Mouse (Mus musculus) urinary bladder, postnatal 0 days (tissue): Measurements from ENCODE around the gene Psg16. TPM values are rescaled to one million over a fixed set of nuclear protein-coding genes. Genes with fewer than 3 reads are reported as not detected.

Experiments used
- polyA plus RNA-seq: library from polyadenylated mRNA; unstranded; fragments of >200 nt; fragmentation: Nextera tagmentation; extraction: Ambion mirVana; gene quantifications from 2 replicates; pipeline ENCODE4 v1.2.1, GENCODE M21; 2015

Psg16 gene
- polyA plus RNA-seq = 0.07 and 0.10 TPM in 2 replicates

GRCm38 (mm10) chr7:17073904-17074615 lies at the start of gene Psg16:
Gene Psg16, plus strand, starts transcription at chr7:17074040.

GRCm38 (mm10) chr7:17027588-17028343 lies 46.1 kb upstream of the Psg16 start, which contains the start of gene Ppp5c:
Gene Ppp5c, minus strand, starts transcription at chr7:17027924.

GRCm38 (mm10) chr7:17062389-17062788 lies 11.5 kb upstream of the Psg16 start, which contains the start of gene Hif3a:
Gene Hif3a, minus strand, starts transcription at chr7:17062427.

GRCm38 (mm10) chr7:17149931-17150330 lies 76.1 kb downstream of the Psg16 start, which contains the start of gene Ceacam3:
Gene Ceacam3, plus strand, starts transcription at chr7:17150282.

Other genes with a start within 250 kb of the Psg16 start
- 6.1 and 8.0 TPM in 2 replicates for gene Prkd2, start 231.1 kb upstream of the Psg16 start, polyA plus RNA-seq
- gene Dact3, start 198.7 kb upstream of the Psg16 start, polyA plus RNA-seq = 6.9 and 7.3 TPM in 2 replicates
- 8.4 and 9.0 TPM in 2 replicates for gene Gng8, start 182.3 kb upstream of the Psg16 start, polyA plus RNA-seq
- gene Ptgir, start 167.6 kb upstream of the Psg16 start, polyA plus RNA-seq = 1.0 and 1.7 TPM in 2 replicates
- 49.1 and 59.2 TPM in 2 replicates for gene Calm3, start 149.9 kb upstream of the Psg16 start, polyA plus RNA-seq
- 0.87 and 1.3 TPM in 2 replicates for gene Pnmal2, start 129.4 kb upstream of the Psg16 start, polyA plus RNA-seq
- 0.07 TPM in 1 of 2 replicates, not detected in the other for gene Pnmal1, start 114.4 kb upstream of the Psg16 start, polyA plus RNA-seq
- gene Gm42372, start 91.0 kb upstream of the Psg16 start, polyA plus RNA-seq = not detected in 2 replicates
- 6.5 and 6.6 TPM in 2 replicates for gene Ccdc8, start 81.3 kb upstream of the Psg16 start, polyA plus RNA-seq
- gene Ppp5c, start 46.1 kb upstream of the Psg16 start, polyA plus RNA-seq = 42.1 and 43.1 TPM in 2 replicates
- 8.8 and 11.8 TPM in 2 replicates for gene Hif3a, start 11.6 kb upstream of the Psg16 start, polyA plus RNA-seq
- gene Ceacam3, start 76.2 kb downstream of the Psg16 start, polyA plus RNA-seq = not detected in 2 replicates
- not detected in 2 replicates for gene Psg29, start 129.4 kb downstream of the Psg16 start, polyA plus RNA-seq